Mouse (Mus musculus): ENCODE measurements at regions not wholly inside any gene's neighbourhood (a gene's known extent, or its start where the extent isn't known, plus 50 kb on each side); places are given as distances from the start of the nearest gene placed in this dataset.

- Histone ChIP-seq H3K36me3 (ENCODE audit: control insufficient read depth, insufficient read depth, low read length) (no peaks in the 10 kb centered on the region), H3K9me3 (ENCODE audit: control insufficient read depth, low read length) (no peaks in the 10 kb centered on the region), H3K9ac (ENCODE audit: low read length) (no peak overlapping the region), H3K4me3 (ENCODE audit: control insufficient read depth in 1 of 2, insufficient read depth in 1 of 2, low read depth in 1 of 2, low read length in 2 of 2) (no peak overlapping the region), H3K4me2 (ENCODE audit: low read length) (no peak overlapping the region), H3K27me3 (ENCODE audit: control insufficient read depth, insufficient read depth, low read length) (no peaks in the 10 kb centered on the region), H3K4me1 (ENCODE audit: control insufficient read depth in 2 of 2, insufficient read depth in 2 of 2, low read length in 2 of 2) (no peaks in the 10 kb centered on the region), H3K27ac (replicated peaks in 1 of 2; ENCODE audit: control insufficient read depth in 1 of 2, insufficient read depth in 1 of 2, low read depth in 2 of 2, low read length in 2 of 2) (no peak overlapping the region)
- WGBS: 80% methylated on average over 3 of the region's 3 CpGs
- no peak for ATAC-seq (ENCODE audit: insufficient number of reproducible peaks, insufficient read depth, low FRiP score, low read depth)
These were observed 474.4 kb downstream of the Mctp2 start for GRCm38 (mm10) chr7:71831790-71832525.

GRCm38 (mm10) chr7:71829567-71829966 lies 476.8 kb downstream of the Mctp2 start:
- no peak for ATAC-seq (ENCODE audit: insufficient number of reproducible peaks, insufficient read depth, low FRiP score, low read depth)
- H3K27ac ChIP-seq (replicated peaks in 1 of 2; ENCODE audit: control insufficient read depth in 1 of 2, insufficient read depth in 1 of 2, low read depth in 2 of 2, low read length in 2 of 2): no peak overlapping the region
- H3K9ac ChIP-seq (ENCODE audit: low read length): no peak overlapping the region
- no peak overlapping the region for H3K4me3 ChIP-seq (ENCODE audit: control insufficient read depth in 1 of 2, insufficient read depth in 1 of 2, low read depth in 1 of 2, low read length in 2 of 2)
- H3K9me3 ChIP-seq (ENCODE audit: control insufficient read depth, low read length): no peaks in the 10 kb centered on the region
- no peaks in the 10 kb centered on the region for H3K27me3 ChIP-seq (ENCODE audit: control insufficient read depth, insufficient read depth, low read length)
- H3K4me2 ChIP-seq (ENCODE audit: low read length): no peak overlapping the region
- 74% methylated on average over 6 of the region's 6 CpGs for WGBS
- no peaks in the 10 kb centered on the region for H3K36me3 ChIP-seq (ENCODE audit: control insufficient read depth, insufficient read depth, low read length)
- H3K4me1 ChIP-seq (ENCODE audit: control insufficient read depth in 2 of 2, insufficient read depth in 2 of 2, low read length in 2 of 2): no peaks in the 10 kb centered on the region

DNA sequence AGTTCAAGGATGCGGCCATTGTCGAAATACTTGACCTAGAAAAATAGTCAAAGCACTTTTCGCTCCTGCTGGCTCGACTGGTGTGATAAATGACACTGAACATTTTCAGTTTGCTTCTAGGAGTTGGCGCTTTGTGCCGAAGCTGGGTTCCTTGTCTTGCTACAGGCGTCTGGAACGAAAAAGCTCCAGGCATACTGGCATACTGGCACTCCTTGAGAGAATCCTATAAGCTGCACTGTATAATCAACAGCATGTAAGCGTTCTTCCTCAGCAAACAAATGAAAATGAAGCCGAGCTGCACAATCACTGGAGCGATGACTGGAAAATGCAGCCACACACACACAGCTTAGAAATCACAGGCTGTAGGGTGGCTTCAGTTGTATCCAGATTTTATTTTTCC lies 464.9 kb upstream of the Gm10295 start:
- Histone ChIP-seq H3K9me3 (ENCODE audit: control insufficient read depth, low read length) (no peaks in the 10 kb centered on the region), H3K27me3 (ENCODE audit: control insufficient read depth, insufficient read depth, low read length) (no peaks in the 10 kb centered on the region), H3K4me1 (ENCODE audit: control insufficient read depth in 2 of 2, insufficient read depth in 2 of 2, low read length in 2 of 2) (no peaks in the 10 kb centered on the region), H3K36me3 (ENCODE audit: control insufficient read depth, insufficient read depth, low read length) (no peaks in the 10 kb centered on the region), H3K27ac (replicated peaks in 1 of 2; ENCODE audit: control insufficient read depth in 1 of 2, insufficient read depth in 1 of 2, low read depth in 2 of 2, low read length in 2 of 2) (no peak overlapping the region), H3K4me2 (ENCODE audit: low read length) (no peak overlapping the region), H3K4me3 (ENCODE audit: control insufficient read depth in 1 of 2, insufficient read depth in 1 of 2, low read depth in 1 of 2, low read length in 2 of 2) (no peak overlapping the region), H3K9ac (ENCODE audit: low read length) (no peak overlapping the region)
- WGBS: 82% methylated on average over 11 of the region's 11 CpGs
- ATAC-seq (ENCODE audit: insufficient number of reproducible peaks, insufficient read depth, low FRiP score, low read depth): no peak

DNA sequence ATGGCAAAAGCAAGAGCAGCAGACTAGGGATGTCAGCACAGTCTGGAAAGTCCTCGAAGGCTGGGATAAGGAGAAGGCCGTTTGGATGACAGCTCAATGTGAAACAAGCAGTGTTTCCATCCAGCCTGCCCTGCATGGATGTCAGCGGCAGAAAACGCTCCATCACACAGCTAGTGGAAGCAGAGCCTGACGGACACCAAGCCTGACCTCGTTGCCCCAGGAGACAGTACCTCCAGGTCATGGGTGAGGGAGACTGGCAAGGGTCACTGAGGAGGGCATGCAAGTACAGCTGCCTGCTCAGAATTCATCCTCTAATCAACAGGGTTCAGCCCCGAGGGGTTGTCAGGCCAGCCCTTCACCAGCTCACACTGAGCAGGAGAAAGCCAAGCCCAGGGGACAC lies 442.9 kb upstream of the Gm10295 start:
- H3K9me3 ChIP-seq (ENCODE audit: control insufficient read depth, low read length): no peaks in the 10 kb centered on the region
- 45% methylated on average over 7 of the region's 7 CpGs for WGBS

GRCm38 (mm10) chr7:71788401-71788800 lies 437.1 kb upstream of the Gm10295 start:
- no peak for ATAC-seq (ENCODE audit: insufficient number of reproducible peaks, insufficient read depth, low FRiP score, low read depth)
- Histone ChIP-seq H3K9me3 (ENCODE audit: control insufficient read depth, low read length) (no peaks in the 10 kb centered on the region), H3K9ac (ENCODE audit: low read length) (no peak overlapping the region)

More for the DNA sequence above, 442.9 kb upstream of the Gm10295 start:
- Histone ChIP-seq H3K27me3 (ENCODE audit: control insufficient read depth, insufficient read depth, low read length) (no peaks in the 10 kb centered on the region), H3K36me3 (ENCODE audit: control insufficient read depth, insufficient read depth, low read length) (no peaks in the 10 kb centered on the region), H3K27ac (replicated peaks in 1 of 2; ENCODE audit: control insufficient read depth in 1 of 2, insufficient read depth in 1 of 2, low read depth in 2 of 2, low read length in 2 of 2) (no peak overlapping the region), H3K4me1 (ENCODE audit: control insufficient read depth in 2 of 2, insufficient read depth in 2 of 2, low read length in 2 of 2) (no peaks in the 10 kb centered on the region), H3K4me3 (ENCODE audit: control insufficient read depth in 1 of 2, insufficient read depth in 1 of 2, low read depth in 1 of 2, low read length in 2 of 2) (no peak overlapping the region), H3K9ac (ENCODE audit: low read length) (no peak overlapping the region), H3K4me2 (ENCODE audit: low read length) (no peak overlapping the region)
- no peak for ATAC-seq (ENCODE audit: insufficient number of reproducible peaks, insufficient read depth, low FRiP score, low read depth)

GRCm38 (mm10) chr7:71782496-71782895 lies 431.2 kb upstream of the Gm10295 start:
- Histone ChIP-seq H3K4me1 (ENCODE audit: control insufficient read depth in 2 of 2, insufficient read depth in 2 of 2, low read length in 2 of 2) (no peaks in the 10 kb centered on the region), H3K27me3 (ENCODE audit: control insufficient read depth, insufficient read depth, low read length) (no peaks in the 10 kb centered on the region), H3K9me3 (ENCODE audit: control insufficient read depth, low read length) (no peaks in the 10 kb centered on the region), H3K4me3 (ENCODE audit: control insufficient read depth in 1 of 2, insufficient read depth in 1 of 2, low read depth in 1 of 2, low read length in 2 of 2) (no peak overlapping the region), H3K36me3 (ENCODE audit: control insufficient read depth, insufficient read depth, low read length) (no peaks in the 10 kb centered on the region), H3K9ac (ENCODE audit: low read length) (no peak overlapping the region), H3K27ac (replicated peaks in 1 of 2; ENCODE audit: control insufficient read depth in 1 of 2, insufficient read depth in 1 of 2, low read depth in 2 of 2, low read length in 2 of 2) (no peak overlapping the region), H3K4me2 (ENCODE audit: low read length) (no peak overlapping the region)
- no peak for ATAC-seq (ENCODE audit: insufficient number of reproducible peaks, insufficient read depth, low FRiP score, low read depth)
- 73% methylated on average over 4 of the region's 4 CpGs for WGBS

More at GRCm38 (mm10) chr7:71788401-71788800, 437.1 kb upstream of the Gm10295 start:
- Histone ChIP-seq H3K36me3 (ENCODE audit: control insufficient read depth, insufficient read depth, low read length) (no peaks in the 10 kb centered on the region), H3K4me1 (ENCODE audit: control insufficient read depth in 2 of 2, insufficient read depth in 2 of 2, low read length in 2 of 2) (no peaks in the 10 kb centered on the region), H3K27ac (replicated peaks in 1 of 2; ENCODE audit: control insufficient read depth in 1 of 2, insufficient read depth in 1 of 2, low read depth in 2 of 2, low read length in 2 of 2) (no peak overlapping the region), H3K27me3 (ENCODE audit: control insufficient read depth, insufficient read depth, low read length) (no peaks in the 10 kb centered on the region), H3K4me3 (ENCODE audit: control insufficient read depth in 1 of 2, insufficient read depth in 1 of 2, low read depth in 1 of 2, low read length in 2 of 2) (no peak overlapping the region), H3K4me2 (ENCODE audit: low read length) (no peak overlapping the region)

DNA sequence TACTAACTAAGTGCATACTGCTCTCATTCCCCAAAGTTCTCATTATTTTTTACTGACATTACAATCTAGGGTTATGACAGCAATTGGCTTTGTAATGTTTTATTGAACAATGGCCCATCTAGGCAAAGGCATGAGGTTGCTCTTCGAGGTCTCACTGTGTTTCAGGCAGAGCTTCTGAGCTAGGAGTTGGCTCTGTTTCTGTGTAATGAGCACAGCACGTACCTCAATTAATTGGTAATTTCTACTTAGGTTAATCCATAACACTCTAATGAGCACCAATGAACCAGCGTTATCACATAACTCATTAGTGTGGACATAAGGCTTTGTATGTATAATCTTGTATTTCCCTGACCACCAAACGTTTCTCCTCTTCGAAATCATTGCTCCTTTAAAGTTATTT lies 398.6 kb upstream of the Gm10295 start:
- Histone ChIP-seq H3K27ac (replicated peaks in 1 of 2; ENCODE audit: control insufficient read depth in 1 of 2, insufficient read depth in 1 of 2, low read depth in 2 of 2, low read length in 2 of 2) (no peak overlapping the region), H3K9ac (ENCODE audit: low read length) (no peak overlapping the region), H3K4me2 (ENCODE audit: low read length) (no peak overlapping the region), H3K27me3 (ENCODE audit: control insufficient read depth, insufficient read depth, low read length) (no peaks in the 10 kb centered on the region), H3K9me3 (ENCODE audit: control insufficient read depth, low read length) (no peaks in the 10 kb centered on the region), H3K4me3 (ENCODE audit: control insufficient read depth in 1 of 2, insufficient read depth in 1 of 2, low read depth in 1 of 2, low read length in 2 of 2) (no peak overlapping the region), H3K36me3 (ENCODE audit: control insufficient read depth, insufficient read depth, low read length) (no peaks in the 10 kb centered on the region), H3K4me1 (ENCODE audit: control insufficient read depth in 2 of 2, insufficient read depth in 2 of 2, low read length in 2 of 2) (no peaks in the 10 kb centered on the region)
- no peak for ATAC-seq (ENCODE audit: insufficient number of reproducible peaks, insufficient read depth, low FRiP score, low read depth)
- 80% methylated on average over 5 of the region's 5 CpGs for WGBS

Measured in heart, embryonic 14.5 days (tissue).